Mouse (Mus musculus) kidney, postnatal 0 days (tissue): ENCODE measurements around the gene Camk2d. TPM values are rescaled to one million over a fixed set of nuclear protein-coding genes. Genes with fewer than 3 reads are reported as not detected.

Source experiments
- ATAC-seq: fragments of 200-750 bp; cut with Nextera tagmentation; replicated peaks from 2 replicates; pipeline ENCODE4 v1.8.0; 2017; ENCODE audit warnings: low read depth, moderate number of reproducible peaks, moderate TSS enrichment, moderate library complexity; ENCODE audit not compliant: low FRiP score
- DNase-seq: peaks from one replicate; pipeline ENCODE4 v3.0.0-alpha.2; 2016; ENCODE audit warnings: low spot score
- H3K27ac ChIP-seq: fragments of 300-500 bp; sonication (generic); 2 replicates; pipeline ENCODE4 v1.5.1; 2014; ENCODE audit warnings: mild to moderate bottlenecking
- H3K27me3 ChIP-seq: fragments of 300-500 bp; sonication (generic); 2 replicates; pipeline ENCODE4 v1.6.1; 2014; ENCODE audit warnings: low read length, mixed read lengths; ENCODE audit not compliant: insufficient read depth
- H3K36me3 ChIP-seq: fragments of 300-500 bp; sonication (generic); 2 replicates; pipeline ENCODE4 v1.6.1; 2014; ENCODE audit warnings: low read length, mixed read lengths; ENCODE audit not compliant: insufficient read depth
- H3K4me1 ChIP-seq: fragments of 300-500 bp; sonication (generic); replicated peaks from 2 replicates; pipeline ENCODE4 v1.6.1; 2014; ENCODE audit warnings: antibody characterized with exemption, low read length, mixed read lengths; ENCODE audit not compliant: insufficient read depth
- H3K4me2 ChIP-seq: fragments of 300-500 bp; sonication (generic); 2 replicates; pipeline ENCODE4 v1.6.1; 2014; ENCODE audit warnings: mild to moderate bottlenecking, low read length, moderate library complexity, mixed read lengths
- H3K4me3 ChIP-seq: fragments of 300-500 bp; sonication (generic); replicated peaks from 2 replicates; pipeline ENCODE4 v1.5.1; 2014; ENCODE audit warnings: low read depth, low read length
- H3K9ac ChIP-seq: fragments of 300-500 bp; sonication (generic); 2 replicates; pipeline ENCODE4 v1.6.1; 2014; ENCODE audit warnings: low read depth, low read length
- H3K9me3 ChIP-seq: fragments of 300-500 bp; sonication (generic); replicated peaks from 2 replicates; pipeline ENCODE4 v1.6.1; 2016; ENCODE audit warnings: low read length, inconsistent platforms, mixed read lengths
- CTCF ChIP-seq: IDR thresholded peaks from 2 replicates; pipeline ENCODE4 v1.5.1; 2016; ENCODE audit warnings: antibody characterized with exemption, low read depth, mild to moderate bottlenecking, moderate library complexity
- WGBS: fragments of 180-500 bp; shearing (Covaris S2); extraction: QIAGEN DNeasy Blood & Tissue Kit; methylation state at CpG from one replicate; pipeline ENCODE4 v1.1.7; 2014; 5-methylcytosine and 5-hydroxymethylcytosine counted together
- polyA plus RNA-seq: library from polyadenylated mRNA; unstranded; fragments of >200 nt; fragmentation: Nextera tagmentation; extraction: Ambion mirVana; gene quantifications from 2 replicates; pipeline ENCODE4 v1.2.1, GENCODE M21; 2015

The Camk2d gene
- polyA plus RNA-seq, 1 experiment from 2014 or later = 28.3 TPM

DNA sequence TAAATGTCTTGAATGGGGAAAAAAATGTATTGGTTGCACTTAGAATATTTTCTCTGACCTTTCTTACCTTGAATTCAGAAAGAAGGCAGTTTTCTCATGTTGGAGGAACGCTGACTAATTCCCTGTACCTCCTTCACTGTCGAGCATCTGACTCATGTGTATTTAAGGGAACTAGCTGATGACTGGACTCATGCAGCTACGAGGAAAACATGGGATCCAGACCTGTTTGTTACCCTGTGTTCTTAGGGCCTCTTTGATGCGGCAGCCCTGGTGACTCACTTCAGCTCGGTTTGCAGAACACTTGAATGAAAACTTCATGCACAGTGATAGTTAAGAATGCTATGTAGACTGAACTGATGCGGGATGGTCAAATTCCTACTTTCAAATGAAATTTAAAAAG, 64.9 kb downstream of the Camk2d start:
- no peaks in the 10 kb centered on the region for H3K9me3 ChIP-seq
- DNase-seq (no peak), ATAC-seq (no peak)
- H3K27ac ChIP-seq = peak overlapping the region; percentile 76; the same call in 1 of the 2 replicates
- 71% methylated on average over 6 of the region's 6 CpGs for WGBS
- no peak overlapping the region for H3K4me3 ChIP-seq
- H3K4me2 ChIP-seq = no peak overlapping the region
- TF ChIP-seq CTCF = no peak
- no peak overlapping the region for H3K9ac ChIP-seq
- H3K36me3 ChIP-seq = no peaks in the 10 kb centered on the region
- no peaks in the 10 kb centered on the region for H3K27me3 ChIP-seq
- H3K4me1 ChIP-seq = peaks cover 18% of the 10 kb centered on the region; the same call in 1 of the 2 replicates

DNA sequence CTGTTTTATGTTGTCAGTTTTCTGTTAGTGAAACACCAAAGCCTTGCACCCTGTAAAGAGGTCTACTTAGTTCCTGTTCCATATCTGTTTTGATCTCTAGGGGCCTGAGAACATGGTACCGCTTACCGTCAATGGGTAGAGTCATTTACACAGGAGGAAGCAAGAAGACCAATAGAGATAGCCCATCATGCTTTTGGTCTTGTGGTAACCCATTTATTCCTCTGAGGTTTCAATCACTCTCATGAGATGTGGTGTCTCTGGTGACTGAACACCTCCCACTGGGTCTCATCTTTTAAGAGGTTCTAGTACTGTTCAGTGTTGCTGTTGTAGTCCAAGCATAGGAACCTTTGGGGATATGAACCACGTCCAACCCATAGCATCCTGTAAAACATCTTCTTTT, 65.8 kb downstream of the Camk2d start:
- Histone ChIP-seq H3K27ac (no peak overlapping the region), H3K36me3 (no peaks in the 10 kb centered on the region), H3K27me3 (no peaks in the 10 kb centered on the region), H3K4me3 (no peak overlapping the region), H3K9me3 (no peaks in the 10 kb centered on the region), H3K9ac (no peak overlapping the region), H3K4me1 (peaks cover 18% of the 10 kb centered on the region; the same call in 1 of the 2 replicates), H3K4me2 (no peak overlapping the region)
- 88% methylated on average over 3 of the region's 3 CpGs for whole genome bisulfite sequencing
- DNase-seq (no peak), ATAC-seq (no peak)
- TF ChIP-seq CTCF = no peak

DNA sequence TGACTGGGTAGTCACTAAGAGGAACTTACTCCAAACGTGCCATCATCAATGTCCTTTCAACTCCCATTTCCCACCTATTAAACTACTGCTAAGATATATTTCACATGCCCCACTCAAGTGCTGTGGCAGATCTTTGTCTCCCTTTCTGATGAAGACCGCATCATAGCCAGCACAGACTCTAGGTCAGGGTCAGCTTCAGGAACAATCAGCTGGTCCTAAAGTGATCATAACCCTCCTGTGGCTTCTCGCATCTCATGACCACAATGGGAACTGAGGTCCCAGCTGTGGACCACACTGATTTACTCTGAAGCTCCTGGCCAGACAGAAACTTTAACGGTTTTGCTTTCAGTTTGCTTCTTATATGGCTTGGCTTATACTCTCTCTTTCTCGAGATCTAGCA, 67.3 kb downstream of the Camk2d start:
- WGBS = 46% methylated on average over 5 of the region's 5 CpGs
- DNase-seq = no peak
- Histone ChIP-seq H3K27ac (0 out of 2 replicates have a peak overlapping the region, but pooled peaks have one; percentile 36), H3K9ac (no peak overlapping the region), H3K4me3 (no peak overlapping the region), H3K9me3 (no peaks in the 10 kb centered on the region), H3K36me3 (no peaks in the 10 kb centered on the region), H3K27me3 (no peaks in the 10 kb centered on the region), H3K4me2 (peak overlapping the region; percentile 29), H3K4me1 (peaks cover 29% of the 10 kb centered on the region)
- ATAC-seq = no peak
- TF ChIP-seq CTCF = no peak

- H3K36me3 ChIP-seq = no peaks in the 10 kb centered on the region
- no peaks in the 10 kb centered on the region for H3K9me3 ChIP-seq
- H3K4me1 ChIP-seq = peaks cover 27% of the 10 kb centered on the region
- ATAC-seq (no peak), DNase-seq (no peak)
- TF ChIP-seq CTCF = no peak
- no peak overlapping the region for H3K9ac ChIP-seq
- 86% methylated on average over 1 of the region's 1 CpGs for WGBS
- H3K4me2 ChIP-seq = no peak overlapping the region
- no peaks in the 10 kb centered on the region for H3K27me3 ChIP-seq
- H3K27ac ChIP-seq = no peak overlapping the region
- H3K4me3 ChIP-seq = no peak overlapping the region
Observed at GRCm38 (mm10) chr3:126665866-126666265, 69.8 kb downstream of the Camk2d start.

GRCm38 (mm10) chr3:126667019-126667418, 70.9 kb downstream of the Camk2d start:
- H3K36me3 ChIP-seq = no peaks in the 10 kb centered on the region
- peaks cover 27% of the 10 kb centered on the region for H3K4me1 ChIP-seq
- no peaks in the 10 kb centered on the region for H3K27me3 ChIP-seq
- 92% methylated on average over 11 of the region's 11 CpGs for WGBS
- H3K4me3 ChIP-seq = no peak overlapping the region
- no peak for DNase-seq
- H3K27ac ChIP-seq = no peak overlapping the region
- H3K9me3 ChIP-seq = no peaks in the 10 kb centered on the region
- ATAC-seq = no peak
- H3K9ac ChIP-seq = no peak overlapping the region
- TF ChIP-seq CTCF = no peak
- no peak overlapping the region for H3K4me2 ChIP-seq

DNA sequence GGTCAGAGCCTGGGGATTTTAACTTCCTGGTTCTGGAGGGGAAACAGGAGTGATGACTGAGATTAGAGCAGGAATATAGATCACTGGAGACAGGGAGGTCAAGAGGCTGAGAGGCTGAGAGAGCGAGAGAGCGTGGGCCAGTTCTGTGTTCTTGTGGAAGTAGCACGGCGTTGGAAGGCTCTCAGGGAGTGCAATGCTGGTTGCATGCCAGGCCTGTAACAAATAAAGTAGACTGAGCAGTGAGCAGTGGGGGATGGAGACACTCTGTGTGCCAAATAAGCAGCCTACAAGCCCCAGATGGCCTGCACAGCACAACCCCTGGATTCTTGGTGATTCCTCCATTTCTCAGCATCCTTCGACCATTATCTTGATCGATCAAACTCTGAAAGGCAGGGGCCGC, 71.3 kb downstream of the Camk2d start:
- Histone ChIP-seq H3K36me3 (no peaks in the 10 kb centered on the region), H3K4me3 (no peak overlapping the region), H3K27me3 (no peaks in the 10 kb centered on the region), H3K27ac (no peak overlapping the region), H3K4me1 (peaks cover 27% of the 10 kb centered on the region), H3K9ac (no peak overlapping the region), H3K9me3 (no peaks in the 10 kb centered on the region), H3K4me2 (no peak overlapping the region)
- DNase-seq (peak; percentile 72), ATAC-seq (no peak; the same call in 1 of the 2 replicates)
- TF ChIP-seq CTCF = no peak
- WGBS = 43% methylated on average over 7 of the region's 7 CpGs

GRCm38 (mm10) chr3:126668123-126668522, 72.0 kb downstream of the Camk2d start:
- Histone ChIP-seq H3K4me2 (no peak overlapping the region), H3K27ac (no peak overlapping the region), H3K9me3 (no peaks in the 10 kb centered on the region), H3K4me1 (peaks cover 26% of the 10 kb centered on the region), H3K4me3 (no peak overlapping the region), H3K27me3 (no peaks in the 10 kb centered on the region), H3K36me3 (no peaks in the 10 kb centered on the region), H3K9ac (no peak overlapping the region)
- DNase-seq (no peak), ATAC-seq (no peak)
- TF ChIP-seq CTCF = no peak
- WGBS = 79% methylated on average over 3 of the region's 3 CpGs
